Mouse (Mus musculus) intestine, postnatal 0 days (tissue): ENCODE results near the gene Mrps18c. TPM values are rescaled to one million over a fixed set of nuclear protein-coding genes. Genes with fewer than 3 reads are reported as not detected.

Source experiments
- ATAC-seq: fragments of 200-750 bp; cut with Nextera tagmentation; 2 replicates; pipeline ENCODE4 v1.8.0; 2017; ENCODE audit warnings: mild to moderate bottlenecking, moderate TSS enrichment, moderate library complexity
- H3K27ac ChIP-seq: fragments of 300-500 bp; sonication (generic); 2 replicates; pipeline ENCODE4 v1.5.1; 2014; ENCODE audit warnings: mild to moderate bottlenecking, low read depth, low read length, moderate library complexity
- H3K27me3 ChIP-seq: fragments of 300-500 bp; sonication (generic); replicated peaks from 2 replicates; pipeline ENCODE4 v1.6.1; 2014; ENCODE audit warnings: low read length, mixed read lengths; ENCODE audit not compliant: control insufficient read depth, insufficient read depth
- H3K36me3 ChIP-seq: fragments of 300-500 bp; sonication (generic); 2 replicates; pipeline ENCODE4 v1.6.1; 2014; ENCODE audit warnings: mild to moderate bottlenecking, moderate library complexity; ENCODE audit not compliant: control insufficient read depth, insufficient read depth
- H3K4me1 ChIP-seq: fragments of 300-500 bp; sonication (generic); replicated peaks from 2 replicates; pipeline ENCODE4 v1.6.1; 2014; ENCODE audit warnings: antibody characterized with exemption, low read length, mixed read lengths; ENCODE audit not compliant: control insufficient read depth, insufficient read depth
- H3K4me2 ChIP-seq: fragments of 300-500 bp; sonication (generic); replicated peaks from 2 replicates; pipeline ENCODE4 v1.6.1; 2014; ENCODE audit warnings: low read depth, mild to moderate bottlenecking, moderate library complexity
- H3K4me3 ChIP-seq: fragments of 300-500 bp; sonication (generic); 2 replicates; pipeline ENCODE4 v1.5.1; 2014; ENCODE audit warnings: low read depth, low read length
- H3K9ac ChIP-seq: fragments of 300-500 bp; sonication (generic); 2 replicates; pipeline ENCODE4 v1.6.1; 2014; ENCODE audit warnings: mild to moderate bottlenecking, low read depth, low read length
- H3K9me3 ChIP-seq: fragments of 300-500 bp; sonication (generic); 2 replicates; pipeline ENCODE4 v1.6.1; 2016; ENCODE audit warnings: mixed run types; ENCODE audit not compliant: control insufficient read depth
- CTCF ChIP-seq: sonication (generic); IDR thresholded peaks from 2 replicates; pipeline ENCODE4 v1.5.1; 2016; ENCODE audit warnings: low read depth, mild to moderate bottlenecking, control low read depth, antibody characterized with exemption, moderate library complexity
- WGBS: fragments of 180-500 bp; shearing (Covaris S2); extraction: QIAGEN DNeasy Blood & Tissue Kit; methylation state at CpG from one replicate; pipeline ENCODE4 v1.1.7; 2014; 5-methylcytosine and 5-hydroxymethylcytosine counted together
- polyA plus RNA-seq: library from polyadenylated mRNA; unstranded; fragments of >200 nt; fragmentation: Nextera tagmentation; extraction: Ambion mirVana; gene quantifications from 2 replicates; pipeline ENCODE4 v1.2.1, GENCODE M21; 2015

Gene Mrps18c
- 195 and 203 TPM in 2 replicates for polyA plus RNA-seq

DNA sequence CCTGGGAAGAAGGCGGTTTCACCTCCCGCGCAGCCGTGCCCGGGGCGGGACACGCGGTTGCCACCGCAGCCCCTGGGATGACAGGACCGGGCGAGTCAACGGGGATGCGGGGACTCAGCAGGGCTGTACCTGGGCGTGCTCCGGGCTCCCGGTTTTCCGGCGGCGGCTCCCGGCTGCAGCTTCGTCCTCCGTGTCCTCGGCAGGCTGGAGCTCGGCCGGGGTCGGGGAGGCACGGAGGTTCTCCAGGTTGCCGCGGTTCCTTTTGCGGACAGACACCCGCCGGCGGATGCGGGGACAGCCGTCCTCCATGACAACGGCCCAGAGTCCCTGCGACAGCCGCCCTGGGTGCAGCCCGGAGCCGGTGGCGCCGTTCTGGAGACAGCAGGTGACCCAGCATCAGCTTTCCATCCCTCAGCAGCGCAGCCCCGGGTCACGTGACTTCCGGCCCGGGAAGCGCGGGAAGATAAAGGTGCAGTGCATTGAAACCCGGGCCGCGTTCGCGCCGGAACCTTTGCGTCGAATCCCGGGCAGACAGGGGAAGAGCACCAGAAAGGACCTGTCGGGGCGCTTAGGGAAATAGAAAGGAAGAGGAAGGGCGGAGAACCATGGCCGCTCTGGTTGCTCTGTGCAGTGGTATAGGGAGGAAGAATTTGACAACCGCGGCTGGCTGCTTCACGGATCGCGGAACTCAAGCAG, at the start of gene Mrps18c, which contains the start of gene Helq:
Mrps18c (plus strand) TSS at position 463 of the 696 bp plus-strand sequence.
Helq (minus strand) TSS at position 434 of the 696 bp plus-strand sequence.
- ATAC-seq: peak; percentile 95
- peak within 1 kb of the TSS; percentile 99 for H3K4me2 ChIP-seq
- H3K27me3 ChIP-seq: no peaks in the 10 kb centered on the region
- under 1% methylated on average over 67 of the region's 67 CpGs for WGBS
- no peaks in the 10 kb centered on the region for H3K9me3 ChIP-seq
- TF ChIP-seq CTCF: no peak
- H3K4me3 ChIP-seq: peak within 1 kb of the TSS; percentile 75
- H3K27ac ChIP-seq: peak within 1 kb of the TSS; percentile 3; the same call in 1 of the 2 replicates
- peaks cover 28% of the 10 kb centered on the region for H3K36me3 ChIP-seq
- H3K9ac ChIP-seq: peak within 1 kb of the TSS; percentile 55
- no peaks in the 10 kb centered on the region for H3K4me1 ChIP-seq

DNA sequence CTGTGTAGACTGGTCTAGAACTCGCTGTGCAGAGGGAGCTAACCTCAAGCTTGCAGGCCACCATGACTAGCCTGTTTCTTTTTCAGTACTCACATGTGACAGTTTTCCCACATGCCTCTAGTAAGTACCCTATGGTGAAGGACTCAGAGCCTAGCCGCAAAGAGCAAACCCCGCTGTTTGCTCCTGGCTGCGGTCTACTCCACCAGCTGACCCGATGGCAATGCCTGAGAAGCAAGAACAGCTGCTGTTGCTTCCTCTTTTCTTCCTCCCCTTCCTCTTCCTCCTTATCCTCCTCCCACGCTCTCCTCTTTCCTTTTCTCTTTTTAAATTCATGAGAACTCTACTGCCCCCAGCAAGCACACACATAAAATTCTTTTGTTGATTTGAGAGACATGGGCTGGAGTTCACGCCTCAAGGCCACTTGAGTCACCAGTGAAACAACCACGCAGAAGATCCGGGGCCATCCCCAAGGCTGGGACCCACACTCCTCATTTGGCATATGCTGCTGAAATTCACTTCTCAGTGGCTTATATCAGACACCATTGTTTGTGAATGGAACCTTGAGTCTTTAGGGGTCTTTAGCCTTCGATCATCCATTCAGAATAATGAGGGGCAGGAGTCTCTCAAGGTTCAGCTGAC, 47.7 kb upstream of the Mrps18c start:
- TF ChIP-seq CTCF: no peak
- no peak overlapping the region for H3K4me3 ChIP-seq
- no peak overlapping the region for H3K4me2 ChIP-seq
- no peaks in the 10 kb centered on the region for H3K4me1 ChIP-seq
- no peaks in the 10 kb centered on the region for H3K27me3 ChIP-seq
- no peaks in the 10 kb centered on the region for H3K9me3 ChIP-seq
- no peak for ATAC-seq
- H3K27ac ChIP-seq: no peak overlapping the region
- 83% methylated on average over 10 of the region's 10 CpGs for WGBS
- no peaks in the 10 kb centered on the region for H3K36me3 ChIP-seq
- H3K9ac ChIP-seq: no peak overlapping the region

DNA sequence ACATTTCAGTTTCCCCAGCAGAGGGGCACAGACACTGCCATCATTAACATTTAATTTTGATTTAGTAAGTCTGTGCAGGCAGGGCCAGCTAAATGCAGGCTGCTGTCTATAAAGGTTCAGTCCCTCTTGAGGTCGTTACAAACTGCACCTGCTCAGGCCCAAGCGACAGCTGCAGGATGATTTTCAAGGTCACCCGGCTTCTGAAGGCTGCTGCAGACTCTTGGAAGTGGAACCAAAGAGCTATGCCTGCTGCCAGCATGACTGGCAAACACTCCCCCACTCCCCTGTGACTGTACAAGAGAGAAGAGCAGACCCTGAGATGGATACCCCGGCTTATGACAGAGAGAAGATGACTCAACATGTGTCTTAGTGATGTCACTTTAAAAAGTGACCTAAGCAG, 46.8 kb upstream of the Mrps18c start:
- ATAC-seq: no peak
- no peaks in the 10 kb centered on the region for H3K27me3 ChIP-seq
- no peak overlapping the region for H3K4me3 ChIP-seq
- no peak overlapping the region for H3K9ac ChIP-seq
- TF ChIP-seq CTCF: no peak
- 44% methylated on average over 4 of the region's 4 CpGs for WGBS
- no peaks in the 10 kb centered on the region for H3K9me3 ChIP-seq
- H3K4me2 ChIP-seq: no peak overlapping the region
- no peaks in the 10 kb centered on the region for H3K36me3 ChIP-seq
- H3K4me1 ChIP-seq: no peaks in the 10 kb centered on the region
- H3K27ac ChIP-seq: no peak overlapping the region

GRCm38 (mm10) chr5:100753407-100753806, 45.0 kb upstream of the Mrps18c start:
- no peak overlapping the region for H3K9ac ChIP-seq
- no peaks in the 10 kb centered on the region for H3K36me3 ChIP-seq
- H3K9me3 ChIP-seq: no peaks in the 10 kb centered on the region
- no peaks in the 10 kb centered on the region for H3K4me1 ChIP-seq
- H3K27ac ChIP-seq: no peak overlapping the region
- H3K4me2 ChIP-seq: no peak overlapping the region
- TF ChIP-seq CTCF: no peak
- 65% methylated on average over 7 of the region's 7 CpGs for WGBS
- no peaks in the 10 kb centered on the region for H3K27me3 ChIP-seq
- no peak for ATAC-seq
- no peak overlapping the region for H3K4me3 ChIP-seq

- ATAC-seq: no peak
- H3K27ac ChIP-seq: no peak overlapping the region
- WGBS: 96% methylated on average over 5 of the region's 5 CpGs
- H3K4me2 ChIP-seq: no peak overlapping the region
- no peaks in the 10 kb centered on the region for H3K27me3 ChIP-seq
- H3K9ac ChIP-seq: no peak overlapping the region
- H3K9me3 ChIP-seq: no peaks in the 10 kb centered on the region
- no peak overlapping the region for H3K4me3 ChIP-seq
- no peaks in the 10 kb centered on the region for H3K4me1 ChIP-seq
- H3K36me3 ChIP-seq: peaks cover 5% of the 10 kb centered on the region
- no peak for TF ChIP-seq CTCF
Observed at GRCm38 (mm10) chr5:100758121-100758520, 40.3 kb upstream of the Mrps18c start.

GRCm38 (mm10) chr5:100760049-100760663, 38.3 kb upstream of the Mrps18c start:
- Histone ChIP-seq H3K4me2 (0 out of 2 replicates have a peak overlapping the region, but pooled peaks have one; percentile 0), H3K9me3 (no peaks in the 10 kb centered on the region), H3K36me3 (peaks cover 23% of the 10 kb centered on the region), H3K4me1 (no peaks in the 10 kb centered on the region), H3K4me3 (no peak overlapping the region), H3K27me3 (no peaks in the 10 kb centered on the region), H3K9ac (no peak overlapping the region), H3K27ac (no peak overlapping the region)
- 54% methylated on average over 10 of the region's 10 CpGs for WGBS
- no peak for TF ChIP-seq CTCF
- peak; percentile 53; the same call in 1 of the 2 replicates for ATAC-seq
